Comparison of ENCODE assay signal across 19 mouse cellular contexts in the genomic region with DNA sequence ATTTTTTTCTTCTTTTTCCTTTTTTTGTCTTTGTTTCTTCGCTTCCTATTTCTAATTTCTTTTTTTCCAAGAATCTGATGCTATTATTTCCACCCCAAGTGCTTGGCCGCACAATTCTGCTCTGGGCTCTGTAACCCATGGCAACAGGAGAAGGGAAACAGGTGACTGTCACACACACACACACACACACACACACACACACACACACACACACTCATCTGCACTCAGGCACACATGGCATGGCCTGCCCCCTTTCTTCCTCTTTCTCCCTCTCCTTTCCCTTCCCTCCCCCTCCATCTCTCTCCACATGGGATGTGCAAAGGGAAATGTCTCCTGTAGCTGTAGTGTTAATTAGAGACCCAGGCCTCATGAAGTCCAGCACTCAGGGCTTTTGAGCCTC.
DNase-seq lines count a peak whose midpoint lies in the region; ATAC-seq and TF ChIP-seq lines count a peak whose summit lies in the region.
"Had no signal": no experiment of that assay in that cellular context is flagged by ENCODE, and none has a peak within 500 bp of the region (broad histone marks: within the 10 kb centered on the region; RNA-seq: fewer than 3 reads in every experiment).

No protein-coding gene starts in this region.

- H3K27ac ChIP-seq in forebrain, embryonic 11.5 days (ENCODE audit: low read depth, low read length) = no peak overlapping the region
- no peak overlapping the region for H3K27ac ChIP-seq in forebrain, embryonic 10.5 days
- peak overlapping the region; percentile 60 for H3K27ac ChIP-seq in midbrain, embryonic 13.5 days
- H3K27ac ChIP-seq in midbrain, embryonic 10.5 days (replicated peaks) = no peak overlapping the region
- H3K27ac ChIP-seq in forebrain, embryonic 12.5 days = 0 out of 2 replicates have a peak overlapping the region, but pooled peaks have one; percentile 31
- H3K27ac ChIP-seq in limb, embryonic 10.5 days = 0 out of 2 replicates have a peak overlapping the region, but pooled peaks have one; percentile 44
- no peak overlapping the region for H3K27ac ChIP-seq in stomach, postnatal 0 days (replicated peaks)
- no peak overlapping the region for H3K27ac ChIP-seq in liver, embryonic 11.5 days (ENCODE audit: low read depth, low read length)
- H3K27ac ChIP-seq: intestine, embryonic 15.5 days; liver, embryonic 12.5 days; midbrain, embryonic 12.5 days had no signal

- 42% methylated on average over 2 of the region's 2 CpGs for WGBS in forebrain, embryonic 11.5 days
- 66% methylated on average over 2 of the region's 2 CpGs for WGBS in forebrain, embryonic 10.5 days
- WGBS in midbrain, embryonic 13.5 days = 42% methylated on average over 2 of the region's 2 CpGs
- WGBS in midbrain, embryonic 10.5 days = 67% methylated on average over 2 of the region's 2 CpGs
- WGBS in forebrain, embryonic 12.5 days = 47% methylated on average over 2 of the region's 2 CpGs
- WGBS in limb, embryonic 10.5 days = 69% methylated on average over 2 of the region's 2 CpGs
- WGBS in stomach, postnatal 0 days = 69% methylated on average over 2 of the region's 2 CpGs
- 73% methylated on average over 2 of the region's 2 CpGs for WGBS in liver, embryonic 11.5 days

- H3K36me3 ChIP-seq in forebrain, embryonic 11.5 days (ENCODE audit: control insufficient read depth, insufficient read depth, low read length) = no peaks in the 10 kb centered on the region
- H3K36me3 ChIP-seq in forebrain, embryonic 10.5 days (replicated peaks) = no peaks in the 10 kb centered on the region
- no peaks in the 10 kb centered on the region for H3K36me3 ChIP-seq in midbrain, embryonic 13.5 days
- no peaks in the 10 kb centered on the region for H3K36me3 ChIP-seq in midbrain, embryonic 10.5 days
- H3K36me3 ChIP-seq in forebrain, embryonic 12.5 days (replicated peaks) = no peaks in the 10 kb centered on the region
- H3K36me3 ChIP-seq in limb, embryonic 10.5 days = no peaks in the 10 kb centered on the region
- H3K36me3 ChIP-seq in stomach, postnatal 0 days (ENCODE audit: control insufficient read depth, insufficient read depth, low read length) = no peaks in the 10 kb centered on the region
- H3K36me3 ChIP-seq in liver, embryonic 11.5 days (ENCODE audit: control insufficient read depth, insufficient read depth, low read length) = no peaks in the 10 kb centered on the region
- H3K36me3 ChIP-seq: intestine, embryonic 15.5 days; liver, embryonic 12.5 days; midbrain, embryonic 12.5 days had no signal

- no peak for TF ChIP-seq CTCF in stomach, postnatal 0 days (IDR thresholded peaks at IDR 0.05; ENCODE audit: low read depth)

- DNase-seq in forebrain, embryonic 11.5 days (ENCODE audit: low spot score) = no peak
- no peak for DNase-seq in forebrain, embryonic 10.5 days (ENCODE audit: extremely low spot score, low spot score)
- DNase-seq in midbrain, embryonic 10.5 days (ENCODE audit: low spot score) = no peak
- DNase-seq in limb, embryonic 10.5 days (ENCODE audit: low spot score) = no peak
- DNase-seq in stomach, postnatal 0 days (ENCODE audit: low spot score) = no peak
- no peak for DNase-seq in liver, embryonic 11.5 days (ENCODE audit: low spot score)
- DNase-seq: adrenal gland, adult 8-10 months; cerebellum, adult 18-20 months; embryo, embryonic 11 days; gastrocnemius, postnatal 14 days; layer of hippocampus, postnatal 36 days; lung, embryonic 14.5 days; lung, postnatal 4 days had no signal

- ATAC-seq in forebrain, embryonic 11.5 days (replicated peaks; ENCODE audit: low FRiP score) = 0 out of 2 replicates have a peak, but pooled peaks have one; percentile 18
- peak; percentile 77 for ATAC-seq in midbrain, embryonic 13.5 days
- ATAC-seq in forebrain, embryonic 12.5 days (ENCODE audit: low FRiP score) = peak; percentile 53; the same call in 1 of the 2 replicates
- no peak for ATAC-seq in stomach, postnatal 0 days (ENCODE audit: low FRiP score, low TSS enrichment)
- ATAC-seq in liver, embryonic 11.5 days (replicated peaks; ENCODE audit: low FRiP score) = no peak
- ATAC-seq: intestine, embryonic 15.5 days; liver, embryonic 12.5 days had no signal

- H3K4me1 ChIP-seq in forebrain, embryonic 11.5 days (replicated peaks; ENCODE audit: control insufficient read depth, insufficient read depth, low read length) = no peaks in the 10 kb centered on the region
- H3K4me1 ChIP-seq in forebrain, embryonic 10.5 days = peaks cover 42% of the 10 kb centered on the region
- H3K4me1 ChIP-seq in midbrain, embryonic 13.5 days (replicated peaks) = peaks cover 23% of the 10 kb centered on the region
- peaks cover 29% of the 10 kb centered on the region for H3K4me1 ChIP-seq in midbrain, embryonic 10.5 days
- H3K4me1 ChIP-seq in forebrain, embryonic 12.5 days = peaks cover 20% of the 10 kb centered on the region
- H3K4me1 ChIP-seq in limb, embryonic 10.5 days = peaks cover 45% of the 10 kb centered on the region
- no peaks in the 10 kb centered on the region for H3K4me1 ChIP-seq in stomach, postnatal 0 days (replicated peaks; ENCODE audit: control insufficient read depth, insufficient read depth)
- H3K4me1 ChIP-seq in liver, embryonic 11.5 days (replicated peaks; ENCODE audit: control insufficient read depth, insufficient read depth, low read length) = 0 out of 2 replicates have a peak, but pooled peaks cover 2% of the 10 kb centered on the region
- H3K4me1 ChIP-seq: liver, embryonic 12.5 days had no signal

- no peak overlapping the region for H3K4me3 ChIP-seq in forebrain, embryonic 11.5 days (ENCODE audit: low read depth, low read length)
- no peak overlapping the region for H3K4me3 ChIP-seq in forebrain, embryonic 10.5 days
- no peak overlapping the region for H3K4me3 ChIP-seq in midbrain, embryonic 13.5 days (replicated peaks)
- no peak overlapping the region for H3K4me3 ChIP-seq in midbrain, embryonic 10.5 days
- H3K4me3 ChIP-seq in forebrain, embryonic 12.5 days (replicated peaks) = no peak overlapping the region
- H3K4me3 ChIP-seq in limb, embryonic 10.5 days = no peak overlapping the region
- H3K4me3 ChIP-seq in stomach, postnatal 0 days (ENCODE audit: low read depth, low read length) = no peak overlapping the region
- no peak overlapping the region for H3K4me3 ChIP-seq in liver, embryonic 11.5 days (ENCODE audit: low read depth, low read length)
- H3K4me3 ChIP-seq: intestine, embryonic 15.5 days; liver, embryonic 12.5 days; midbrain, embryonic 12.5 days had no signal

- no peaks in the 10 kb centered on the region for H3K9me3 ChIP-seq in forebrain, embryonic 11.5 days (ENCODE audit: control insufficient read depth, low read length)
- H3K9me3 ChIP-seq in forebrain, embryonic 10.5 days = no peaks in the 10 kb centered on the region
- no peaks in the 10 kb centered on the region for H3K9me3 ChIP-seq in midbrain, embryonic 13.5 days
- H3K9me3 ChIP-seq in midbrain, embryonic 10.5 days (replicated peaks) = no peaks in the 10 kb centered on the region
- no peaks in the 10 kb centered on the region for H3K9me3 ChIP-seq in forebrain, embryonic 12.5 days
- H3K9me3 ChIP-seq in limb, embryonic 10.5 days (replicated peaks) = no peaks in the 10 kb centered on the region
- no peaks in the 10 kb centered on the region for H3K9me3 ChIP-seq in stomach, postnatal 0 days (ENCODE audit: control insufficient read depth, low read length)
- no peaks in the 10 kb centered on the region for H3K9me3 ChIP-seq in liver, embryonic 11.5 days (ENCODE audit: control insufficient read depth, low read length)
- H3K9me3 ChIP-seq: intestine, embryonic 15.5 days; liver, embryonic 12.5 days; midbrain, embryonic 12.5 days had no signal

- H3K4me2 ChIP-seq in forebrain, embryonic 11.5 days (ENCODE audit: low read depth, low read length, severe bottlenecking) = no peak overlapping the region
- no peak overlapping the region for H3K4me2 ChIP-seq in midbrain, embryonic 13.5 days (replicated peaks)
- no peak overlapping the region for H3K4me2 ChIP-seq in forebrain, embryonic 12.5 days
- H3K4me2 ChIP-seq in stomach, postnatal 0 days (replicated peaks; ENCODE audit: low read depth) = no peak overlapping the region
- no peak overlapping the region for H3K4me2 ChIP-seq in liver, embryonic 11.5 days
- H3K4me2 ChIP-seq: heart, embryonic 11.5 days; intestine, embryonic 15.5 days; liver, embryonic 12.5 days; lung, embryonic 14.5 days; midbrain, embryonic 12.5 days had no signal

- H3K9ac ChIP-seq in forebrain, embryonic 11.5 days (ENCODE audit: low read length) = no peak overlapping the region
- no peak overlapping the region for H3K9ac ChIP-seq in midbrain, embryonic 13.5 days (replicated peaks)
- no peak overlapping the region for H3K9ac ChIP-seq in forebrain, embryonic 12.5 days
- H3K9ac ChIP-seq in stomach, postnatal 0 days (ENCODE audit: low read length) = no peak overlapping the region
- H3K9ac ChIP-seq in liver, embryonic 11.5 days (ENCODE audit: low read depth, low read length) = no peak overlapping the region
- H3K9ac ChIP-seq: intestine, embryonic 15.5 days; liver, embryonic 12.5 days; lung, embryonic 14.5 days; midbrain, embryonic 12.5 days had no signal

- no peak for TF ChIP-seq EP300 in stomach, postnatal 0 days (optimal IDR thresholded peaks at IDR 0.05)

- H3K27me3 ChIP-seq in forebrain, embryonic 11.5 days (ENCODE audit: control insufficient read depth, insufficient read depth, low read length) = no peaks in the 10 kb centered on the region
- H3K27me3 ChIP-seq in forebrain, embryonic 10.5 days (ENCODE audit: poor library complexity, severe bottlenecking) = peaks cover 20% of the 10 kb centered on the region
- no peaks in the 10 kb centered on the region for H3K27me3 ChIP-seq in midbrain, embryonic 13.5 days
- peaks cover 4% of the 10 kb centered on the region for H3K27me3 ChIP-seq in midbrain, embryonic 10.5 days (ENCODE audit: low read depth, poor library complexity, severe bottlenecking)
- H3K27me3 ChIP-seq in forebrain, embryonic 12.5 days = peaks cover 11% of the 10 kb centered on the region; the same call in 1 of the 2 replicates
- H3K27me3 ChIP-seq in limb, embryonic 10.5 days (ENCODE audit: low read depth, poor library complexity, severe bottlenecking) = peaks cover 32% of the 10 kb centered on the region; the same call in 1 of the 2 replicates
- H3K27me3 ChIP-seq in stomach, postnatal 0 days (ENCODE audit: control insufficient read depth, insufficient read depth, low read length) = no peaks in the 10 kb centered on the region
- 0 out of 2 replicates have a peak, but pooled peaks cover 7% of the 10 kb centered on the region for H3K27me3 ChIP-seq in liver, embryonic 11.5 days (replicated peaks; ENCODE audit: control insufficient read depth, insufficient read depth, low read length)

Comparison
In these comparisons a context has a peak if more than half of its experiments do, and no peak if none do; other contexts are left out.
1. H3K27ac ChIP-seq: peak in midbrain, embryonic 13.5 days (single experiment), forebrain, embryonic 12.5 days (single experiment) and limb, embryonic 10.5 days (single experiment); none in forebrain, embryonic 11.5 days (single experiment), forebrain, embryonic 10.5 days (single experiment), midbrain, embryonic 10.5 days (single experiment), stomach, postnatal 0 days (single experiment) and liver, embryonic 11.5 days (single experiment).
2. ATAC-seq: peak in forebrain, embryonic 11.5 days (single experiment), midbrain, embryonic 13.5 days (single experiment) and forebrain, embryonic 12.5 days (single experiment); none in stomach, postnatal 0 days (single experiment) and liver, embryonic 11.5 days (single experiment).